Mouse (Mus musculus): ENCODE results near the gene D17Wsu92e.

DNA sequence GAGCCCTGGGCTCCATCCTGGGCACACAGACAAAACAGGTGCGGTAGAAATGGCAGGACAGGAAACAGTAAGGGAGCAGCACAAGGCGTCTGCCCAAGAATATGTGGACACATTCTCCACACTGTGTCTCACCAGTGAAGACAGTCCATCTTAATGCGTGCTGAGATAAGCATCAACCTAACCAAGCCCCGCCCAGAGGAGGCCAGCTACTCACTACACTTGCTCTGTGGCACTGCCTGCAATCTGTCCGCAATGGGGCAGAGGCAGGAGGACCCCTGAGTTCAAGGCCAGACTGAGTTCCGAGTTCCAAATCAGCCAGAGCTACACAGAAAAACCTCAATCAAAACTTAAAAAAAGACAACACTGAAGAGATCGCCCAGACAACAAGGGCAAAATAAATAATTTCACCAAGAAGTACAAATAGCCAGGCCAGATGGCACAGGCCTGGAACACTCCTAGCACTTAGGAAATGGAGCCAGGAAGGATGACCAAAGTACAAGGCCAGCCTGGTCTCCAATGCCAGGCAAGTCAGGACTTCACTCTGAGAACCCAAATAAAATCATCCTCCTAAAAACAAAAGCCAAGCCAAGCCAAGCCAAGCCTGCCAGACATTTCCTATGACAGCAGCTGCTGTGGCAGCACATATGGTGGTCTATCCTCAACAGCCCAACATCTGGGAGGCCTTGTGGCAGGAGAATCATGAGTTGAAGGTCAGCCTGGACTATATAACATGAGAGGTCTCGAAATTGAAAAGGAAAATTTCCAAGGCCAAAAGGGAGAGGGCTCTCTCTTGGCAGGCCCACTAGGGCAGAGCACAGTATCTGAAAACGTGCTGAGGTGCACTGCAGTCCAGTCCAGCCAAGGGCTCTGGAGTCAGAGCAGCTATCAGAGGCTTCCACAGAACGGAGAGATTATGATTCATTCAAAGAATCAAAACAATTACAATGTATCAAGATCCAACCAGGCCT is 15.4 kb downstream of the D17Wsu92e start:
- TF ChIP-seq POLR2A (IDR thresholded peaks at IDR 0.05; ENCODE audit: borderline replicate concordance, low read depth, low read length) (no peak), CTCF (IDR thresholded peaks at IDR 0.05; ENCODE audit: low read depth, low read length) (no peak)

Data from bone marrow macrophage, adult 2 months (primary cell).